Mouse (Mus musculus) megakaryocyte, embryonic 14.5 days (primary cell): ENCODE data around the gene Adcy9.

Source experiments
- FLI1 ChIP-seq: IDR thresholded peaks from 2 replicates; pipeline ENCODE4 v1.6.1; 2012; ENCODE audit warnings: low read length, inconsistent platforms, mixed read lengths
- GATA1 ChIP-seq: IDR thresholded peaks from 3 replicates; pipeline ENCODE4 v1.6.1; 2012; ENCODE audit warnings: mixed read lengths, low read length, inconsistent platforms, borderline replicate concordance

GRCm38 (mm10) chr16:4370141-4370541 is 50.2 kb downstream of the Adcy9 start:
- TF ChIP-seq GATA1 (no peak), FLI1 (no peak)
